Mouse (Mus musculus) myocyte (in vitro differentiated cells): ENCODE data around the gene Slc22a17. TPM values are rescaled to one million over a fixed set of nuclear protein-coding genes. Genes with fewer than 3 reads are reported as not detected.

Experiments
- H3K27me3 ChIP-seq: one replicate; pipeline ENCODE4 v1.6.1; 2011; ENCODE audit not compliant: control insufficient read depth, insufficient read depth, insufficient read length
- H3K36me3 ChIP-seq: one replicate; pipeline ENCODE4 v1.6.1; 2011; ENCODE audit not compliant: control insufficient read depth, insufficient read depth
- H3K4me2 ChIP-seq: one replicate; pipeline ENCODE4 v1.6.1; 2011; ENCODE audit warnings: low read depth, control low read depth
- H3K4me3 ChIP-seq: one replicate; pipeline ENCODE4 v1.5.1; 2011; ENCODE audit warnings: mild to moderate bottlenecking, control low read depth, moderate library complexity
- H3K79me2 ChIP-seq: one replicate; pipeline ENCODE4 v1.6.1; 2011; ENCODE audit not compliant: control insufficient read depth, insufficient read depth
- H3ac ChIP-seq: one replicate; pipeline ENCODE4 v1.6.1; 2011; ENCODE audit not compliant: control insufficient read depth, insufficient read length
- CEBPB ChIP-seq: IDR thresholded peaks from 2 replicates; pipeline ENCODE4 v1.6.1; 2011; ENCODE audit warnings: mild to moderate bottlenecking, moderate library complexity; ENCODE audit not compliant: poor library complexity, insufficient read depth, severe bottlenecking
- E2F4 ChIP-seq: IDR thresholded peaks from one replicate; pipeline ENCODE4 v1.6.1; 2011; ENCODE audit warnings: mild to moderate bottlenecking, control low read depth, moderate library complexity; ENCODE audit not compliant: insufficient read depth
- MAX ChIP-seq: IDR thresholded peaks from one replicate; pipeline ENCODE4 v1.6.1; 2011; ENCODE audit warnings: low read depth, mild to moderate bottlenecking, control low read depth
- MYOD1 ChIP-seq, 3 experiments: IDR thresholded peaks; one replicate each; pipeline ENCODE4 v1.6.1; 2011; ENCODE audit warnings: control low read depth in 2 of 3, low read depth in 2 of 3, mild to moderate bottlenecking in 2 of 3, moderate library complexity in 1 of 3; ENCODE audit not compliant: insufficient read length in 2 of 3, control insufficient read depth in 1 of 3
- MYOG ChIP-seq, 3 experiments: IDR thresholded peaks; one replicate each; pipeline ENCODE4 v1.6.1; 2011; ENCODE audit warnings: control low read depth in 2 of 3, low read depth in 2 of 3, mild to moderate bottlenecking in 2 of 3; ENCODE audit not compliant: insufficient read length in 2 of 3, control insufficient read depth in 1 of 3, insufficient read depth in 1 of 3
- POLR2A ChIP-seq: IDR thresholded peaks from one replicate; pipeline ENCODE4 v1.6.1; 2011; ENCODE audit warnings: low read depth, mild to moderate bottlenecking, control low read depth, moderate library complexity; ENCODE audit not compliant: insufficient read length
- POLR2AphosphoS2 ChIP-seq: IDR thresholded peaks from one replicate; pipeline ENCODE4 v1.6.1; 2011; ENCODE audit warnings: low read depth, control low read depth; ENCODE audit not compliant: insufficient read length
- REST ChIP-seq: IDR thresholded peaks from one replicate; pipeline ENCODE4 v1.6.1; 2011; ENCODE audit warnings: mild to moderate bottlenecking, control low read depth, moderate library complexity; ENCODE audit not compliant: insufficient read depth, insufficient read length
- SRF ChIP-seq: IDR thresholded peaks from one replicate; pipeline ENCODE4 v1.6.1; 2011; ENCODE audit warnings: low read depth; ENCODE audit not compliant: control insufficient read depth, insufficient read length
- TCF12 ChIP-seq: IDR thresholded peaks from one replicate; pipeline ENCODE4 v1.6.1; 2011; ENCODE audit warnings: mild to moderate bottlenecking, control low read depth; ENCODE audit not compliant: poor library complexity, insufficient read depth, severe bottlenecking
- TCF3 ChIP-seq: IDR thresholded peaks from one replicate; pipeline ENCODE4 v1.6.1; 2011; ENCODE audit warnings: low read depth, control low read depth; ENCODE audit not compliant: insufficient read length
- USF1 ChIP-seq: IDR thresholded peaks from one replicate; pipeline ENCODE4 v1.6.1; 2011; ENCODE audit warnings: low read depth, mild to moderate bottlenecking, control low read depth, moderate library complexity
- polyA plus RNA-seq: library from polyadenylated mRNA; unstranded; fragments of >200 nt; fragmentation: generic; extraction: Trizol; gene quantifications from one replicate; pipeline ENCODE4 v1.2.1, GENCODE M21; 2012; ENCODE audit warnings: missing spikeins

Gene Slc22a17
- polyA plus RNA-seq, 1 experiment: 0.92 TPM

DNA sequence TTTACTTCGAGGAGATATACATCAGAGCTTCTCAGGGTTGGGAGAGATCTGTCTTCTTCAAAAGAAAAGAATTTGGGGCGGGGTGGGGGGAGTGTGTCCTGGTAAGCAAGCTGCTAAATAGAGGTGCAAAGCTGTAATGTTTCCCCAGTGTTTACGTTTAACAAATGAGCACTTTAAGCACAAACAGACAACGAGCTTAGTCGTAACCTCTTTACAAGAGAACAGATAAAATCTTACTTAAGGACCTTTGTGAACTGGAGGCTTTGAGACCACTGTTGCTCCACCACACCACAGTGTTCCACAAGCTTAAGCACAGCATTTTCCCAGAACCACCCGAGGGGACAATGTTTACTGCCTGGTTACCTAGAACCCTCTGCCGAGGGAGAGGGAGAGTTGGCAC, 14.4 kb upstream of the Slc22a17 start:
- Histone ChIP-seq H3K36me3 (no peaks in the 10 kb centered on the region), H3K4me2 (no peak overlapping the region), H3K27me3 (peaks cover 26% of the 10 kb centered on the region), H3ac (no peak overlapping the region), H3K79me2 (no peaks in the 10 kb centered on the region), H3K4me3 (no peak overlapping the region)
- TF ChIP-seq POLR2A: no peak
- no peak for TF ChIP-seq TCF12
- no peak for TF ChIP-seq SRF
- TF ChIP-seq REST: no peak
- TF ChIP-seq MYOG (IDR thresholded peaks at IDR 0.05; ENCODE audit: control insufficient read depth in 1 of 3, insufficient read depth in 1 of 3, insufficient read length in 2 of 3, low read depth in 2 of 3): no peak

- Histone ChIP-seq H3K27me3 (peaks cover 26% of the 10 kb centered on the region), H3K4me2 (peak overlapping the region; percentile 34), H3K36me3 (no peaks in the 10 kb centered on the region), H3K4me3 (no peak overlapping the region), H3ac (no peak overlapping the region), H3K79me2 (no peaks in the 10 kb centered on the region)
- TF ChIP-seq USF1 (no peak), MYOG (IDR thresholded peaks at IDR 0.05; ENCODE audit: control insufficient read depth in 1 of 3, insufficient read depth in 1 of 3, insufficient read length in 2 of 3, low read depth in 2 of 3) (no peak), E2F4 (no peak), REST (no peak), POLR2A (no peak), TCF12 (no peak), TCF3 (no peak), POLR2AphosphoS2 (no peak), MAX (no peak), CEBPB (no peak), MYOD1 (IDR thresholded peaks at IDR 0.05; ENCODE audit: control insufficient read depth in 1 of 3, insufficient read length in 2 of 3, low read depth in 2 of 3) (no peak), SRF (no peak)
Observed at GRCm38 (mm10) chr14:54926401-54927158, 13.6 kb upstream of the Slc22a17 start.

DNA sequence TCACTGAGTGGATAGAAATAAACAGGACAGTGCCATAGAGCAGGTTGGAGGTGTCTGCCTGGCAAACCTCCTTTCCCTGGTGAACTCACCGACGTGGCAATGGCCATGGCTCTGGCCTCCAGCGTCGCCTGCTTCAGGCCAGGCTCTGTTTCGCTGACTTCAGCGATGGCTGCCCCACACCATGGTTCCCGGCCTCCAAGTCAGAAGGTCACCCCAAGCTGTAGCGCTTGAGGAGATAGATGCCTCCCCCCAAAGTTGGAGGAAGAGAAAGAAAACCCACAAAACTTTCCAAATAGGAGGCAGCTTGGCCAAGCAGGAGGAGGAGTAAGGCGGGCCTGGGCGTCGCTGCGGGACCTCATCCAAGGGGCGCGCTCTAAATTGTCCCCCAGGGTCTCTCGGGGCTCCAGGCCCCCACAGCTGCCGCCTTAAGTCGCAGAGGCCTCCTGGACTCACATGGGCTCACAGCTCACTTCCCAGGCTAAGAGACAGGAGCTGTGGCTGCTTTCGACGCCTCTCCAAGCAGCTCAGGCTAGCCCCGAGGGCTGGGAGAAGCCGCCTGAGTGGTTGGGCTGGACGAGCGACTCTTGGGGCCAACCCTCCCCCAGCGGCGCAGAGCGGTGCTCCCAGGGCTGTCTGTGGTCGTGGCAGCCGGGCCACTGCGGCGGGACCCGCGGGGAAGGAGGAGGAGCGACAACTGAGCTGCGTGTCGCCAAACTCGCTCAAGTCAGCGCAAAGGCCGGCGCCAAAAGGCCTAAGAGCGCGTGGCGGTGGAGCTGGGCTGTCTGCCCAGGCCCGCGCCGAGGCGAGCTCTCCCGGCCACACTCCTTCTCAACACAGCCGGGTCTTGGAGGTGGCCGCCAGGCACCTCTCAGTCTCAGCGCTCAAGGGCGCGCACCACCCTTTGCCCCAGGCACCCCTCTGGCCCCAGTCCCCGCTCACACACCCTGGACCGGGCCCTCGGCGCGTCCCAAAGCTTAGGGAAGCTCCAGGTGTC, 12.7 kb upstream of the Slc22a17 start, which contains the start of gene Efs:
Efs (minus strand) TSS at position 778 of the 994 bp plus-strand sequence.
- TF ChIP-seq MYOD1 (IDR thresholded peaks at IDR 0.05; ENCODE audit: control insufficient read depth in 1 of 3, insufficient read length in 2 of 3, low read depth in 2 of 3) (peak in 1 of 3 experiments; percentile 11), POLR2AphosphoS2 (no peak)
- no peak within 1 kb of the TSS for H3ac ChIP-seq
- H3K4me3 ChIP-seq: no peak within 1 kb of the TSS
- no peaks in the 10 kb centered on the region for H3K36me3 ChIP-seq
- H3K27me3 ChIP-seq: peaks cover 31% of the 10 kb centered on the region
- no peaks in the 10 kb centered on the region for H3K79me2 ChIP-seq
- H3K4me2 ChIP-seq: peak within 1 kb of the TSS; percentile 34

GRCm38 (mm10) chr14:54924641-54925348, 11.9 kb upstream of the Slc22a17 start:
- peaks cover 35% of the 10 kb centered on the region for H3K27me3 ChIP-seq
- H3K36me3 ChIP-seq: no peaks in the 10 kb centered on the region
- H3ac ChIP-seq: no peak overlapping the region
- H3K4me2 ChIP-seq: peak overlapping the region; percentile 24
- no peaks in the 10 kb centered on the region for H3K79me2 ChIP-seq
- TF ChIP-seq TCF12 (no peak), MAX (no peak), TCF3 (no peak), E2F4 (no peak), REST (no peak), SRF (no peak)
- H3K4me3 ChIP-seq: no peak overlapping the region
